Mouse (Mus musculus) gastrocnemius, postnatal 4 days (tissue): ENCODE measurements at regions not wholly inside any gene's neighbourhood (a gene's known extent, or its start where the extent isn't known, plus 50 kb on each side); places are given as distances from the start of the nearest gene placed in this dataset.
A peak's percentile ranks its signal among the peaks of the same experiment; 100 is the strongest.

Source experiments
- DNase-seq, 2 experiments: peaks; one replicate each; pipeline ENCODE4 v3.0.0; 2021 to 2022; ENCODE audit warnings: low spot score in 2 of 2, mixed read lengths in 2 of 2

GRCm38 (mm10) chr6:143287322-143287721 lies 120.3 kb downstream of the Etnk1 start:
- DNase-seq: no peak

GRCm38 (mm10) chr6:143288491-143289130 lies 121.6 kb downstream of the Etnk1 start:
- DNase-seq: no peak

- no peak for DNase-seq
Observed at GRCm38 (mm10) chr6:143293648-143294047, 126.6 kb downstream of the Etnk1 start.

GRCm38 (mm10) chr6:143298391-143298790 lies 131.4 kb downstream of the Etnk1 start:
- DNase-seq: no peak

GRCm38 (mm10) chr6:143301414-143301813 lies 134.4 kb downstream of the Etnk1 start:
- no peak for DNase-seq

- no peak for DNase-seq
Observed at GRCm38 (mm10) chr6:143307327-143307726, 140.3 kb downstream of the Etnk1 start.

- no peak for DNase-seq
Observed at GRCm38 (mm10) chr6:143315859-143316258, 148.8 kb downstream of the Etnk1 start.

GRCm38 (mm10) chr6:143320426-143320825 lies 153.4 kb downstream of the Etnk1 start:
- DNase-seq: no peak

GRCm38 (mm10) chr6:143324636-143325035 lies 157.6 kb downstream of the Etnk1 start:
- no peak for DNase-seq

GRCm38 (mm10) chr6:143326956-143327722 lies 160.1 kb downstream of the Etnk1 start:
- no peak for DNase-seq

- DNase-seq: no peak
Observed at GRCm38 (mm10) chr6:143327788-143328187, 160.8 kb downstream of the Etnk1 start.

GRCm38 (mm10) chr6:143328202-143328601 lies 161.2 kb downstream of the Etnk1 start:
- no peak for DNase-seq

- no peak for DNase-seq
Observed at GRCm38 (mm10) chr6:143329096-143329495, 162.1 kb downstream of the Etnk1 start.

- no peak for DNase-seq
Observed at GRCm38 (mm10) chr6:143333493-143333892, 166.5 kb downstream of the Etnk1 start.

- no peak for DNase-seq
Observed at GRCm38 (mm10) chr6:143336574-143336973, 169.6 kb downstream of the Etnk1 start.

- DNase-seq: no peak
Observed at GRCm38 (mm10) chr6:143349000-143349399, 182.0 kb downstream of the Etnk1 start.

- DNase-seq: peak in 1 of 2 experiments; percentile 23
Observed at GRCm38 (mm10) chr6:143359320-143360032, 192.5 kb downstream of the Etnk1 start.

GRCm38 (mm10) chr6:143361149-143361725 lies 194.2 kb downstream of the Etnk1 start:
- no peak for DNase-seq

GRCm38 (mm10) chr6:143361963-143362362 lies 194.9 kb downstream of the Etnk1 start:
- DNase-seq: no peak

- no peak for DNase-seq
Observed at GRCm38 (mm10) chr6:143365840-143366239, 198.8 kb downstream of the Etnk1 start.

- DNase-seq: no peak
Observed at GRCm38 (mm10) chr6:143367804-143368203, 200.8 kb downstream of the Etnk1 start.

GRCm38 (mm10) chr6:143368646-143369045 lies 201.6 kb downstream of the Etnk1 start:
- no peak for DNase-seq
